Mouse (Mus musculus): ENCODE results near the gene Bcl2l10.

- TF ChIP-seq CTCF (conservative IDR thresholded peaks at IDR 0.05; ENCODE audit: low read length) (no peak; the same call in 1 of the 2 replicates), NANOG (IDR thresholded peaks at IDR 0.05; ENCODE audit: borderline replicate concordance, low read length) (no peak), POU5F1 (IDR thresholded peaks at IDR 0.05; ENCODE audit: borderline replicate concordance, low read length) (no peak)
Measured at GRCm38 (mm10) chr9:75319365-75319764, 28.2 kb upstream of the Bcl2l10 start.
